Mouse (Mus musculus): ENCODE data around the gene Acad10. TPM values are rescaled to one million over a fixed set of nuclear protein-coding genes. Genes with fewer than 3 reads are reported as not detected.

Acad10 gene
- polyA plus RNA-seq, 1 experiment from 2014 or later: 1.8 TPM

DNA sequence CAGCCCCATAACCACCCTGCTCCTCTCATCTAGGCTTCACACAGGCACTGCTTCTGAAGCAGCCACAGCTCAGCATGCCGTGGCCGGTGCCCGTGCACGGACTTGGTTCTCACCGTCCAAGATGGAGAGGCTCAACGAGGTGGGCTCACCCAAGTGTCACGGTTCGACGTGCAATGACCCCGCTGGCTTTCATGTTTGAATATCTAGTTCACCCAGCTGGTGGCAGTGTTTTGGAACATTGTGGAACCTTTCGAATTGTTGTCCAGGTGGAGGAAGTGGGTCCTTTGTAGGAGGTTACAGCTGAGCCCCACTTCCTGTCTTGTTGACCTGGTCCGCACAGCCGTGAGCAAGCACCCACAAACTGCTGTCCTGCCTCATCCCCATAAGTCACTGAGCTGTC is 86.2 kb downstream of the Acad10 start:
- Histone ChIP-seq H3K9me3 (no peaks in the 10 kb centered on the region), H3K4me1 (no peaks in the 10 kb centered on the region), H3K4me3 (no peak overlapping the region), H3K27ac (no peak overlapping the region), H3K36me3 (replicated peaks) (peaks cover 6% of the 10 kb centered on the region; the same call in 1 of the 2 replicates), H3K9ac (no peak overlapping the region), H3K4me2 (no peak overlapping the region), H3K27me3 (replicated peaks) (no peaks in the 10 kb centered on the region)
- ATAC-seq (replicated peaks): no peak
- WGBS: 88% methylated on average over 13 of the region's 13 CpGs

Other genes with a start within 250 kb of the Acad10 start
- gene Tmem116, start 208.6 kb downstream of the Acad10 start, polyA plus RNA-seq (2015; fragmentation: Nextera tagmentation; extraction: Ambion mirVana): 1.9 and 2.2 TPM in 2 replicates
- 167 and 195 TPM in 2 replicates for gene Erp29, start 208.0 kb downstream of the Acad10 start, polyA plus RNA-seq (2015; fragmentation: Nextera tagmentation; extraction: Ambion mirVana)
- 0.09 TPM in 1 of 2 replicates, not detected in the other for gene Adam1b, start 157.1 kb downstream of the Acad10 start, polyA plus RNA-seq (2015; fragmentation: Nextera tagmentation; extraction: Ambion mirVana)
- gene Adam1a, start 115.0 kb downstream of the Acad10 start, polyA plus RNA-seq (2015; fragmentation: Nextera tagmentation; extraction: Ambion mirVana): 5.8 and 7.3 TPM in 2 replicates
- gene Gm42878, start 115.0 kb downstream of the Acad10 start, polyA plus RNA-seq (2015; fragmentation: Nextera tagmentation; extraction: Ambion mirVana): 0.47 TPM in 1 of 2 replicates, not detected in the other
- gene Mapkapk5, start 114.6 kb downstream of the Acad10 start, polyA plus RNA-seq (2015; fragmentation: Nextera tagmentation; extraction: Ambion mirVana): 67.5 and 67.7 TPM in 2 replicates
- 121 and 123 TPM in 2 replicates for gene Aldh2, start 66.7 kb downstream of the Acad10 start, polyA plus RNA-seq (2015; fragmentation: Nextera tagmentation; extraction: Ambion mirVana)
- 1.7 and 1.8 TPM in 2 replicates for gene Acad12, start 41.6 kb downstream of the Acad10 start, polyA plus RNA-seq (2015; fragmentation: Nextera tagmentation; extraction: Ambion mirVana)
- 48.2 and 50.9 TPM in 2 replicates for gene Brap, start within 50 bp of the Acad10 start, polyA plus RNA-seq (2015; fragmentation: Nextera tagmentation; extraction: Ambion mirVana)
- 107 and 111 TPM in 2 replicates for gene Atxn2, start 50.8 kb upstream of the Acad10 start, polyA plus RNA-seq (2015; fragmentation: Nextera tagmentation; extraction: Ambion mirVana)
- 7.7 and 8.2 TPM in 2 replicates for gene Sh2b3, start 177.1 kb upstream of the Acad10 start, polyA plus RNA-seq (2015; fragmentation: Nextera tagmentation; extraction: Ambion mirVana)
- gene Pheta1, start 188.5 kb upstream of the Acad10 start, polyA plus RNA-seq (2015; fragmentation: Nextera tagmentation; extraction: Ambion mirVana): 55.4 and 55.5 TPM in 2 replicates

Data from midbrain, embryonic 15.5 days (tissue).